Mouse (Mus musculus): Measurements from ENCODE around the gene Slc7a7.

DNA sequence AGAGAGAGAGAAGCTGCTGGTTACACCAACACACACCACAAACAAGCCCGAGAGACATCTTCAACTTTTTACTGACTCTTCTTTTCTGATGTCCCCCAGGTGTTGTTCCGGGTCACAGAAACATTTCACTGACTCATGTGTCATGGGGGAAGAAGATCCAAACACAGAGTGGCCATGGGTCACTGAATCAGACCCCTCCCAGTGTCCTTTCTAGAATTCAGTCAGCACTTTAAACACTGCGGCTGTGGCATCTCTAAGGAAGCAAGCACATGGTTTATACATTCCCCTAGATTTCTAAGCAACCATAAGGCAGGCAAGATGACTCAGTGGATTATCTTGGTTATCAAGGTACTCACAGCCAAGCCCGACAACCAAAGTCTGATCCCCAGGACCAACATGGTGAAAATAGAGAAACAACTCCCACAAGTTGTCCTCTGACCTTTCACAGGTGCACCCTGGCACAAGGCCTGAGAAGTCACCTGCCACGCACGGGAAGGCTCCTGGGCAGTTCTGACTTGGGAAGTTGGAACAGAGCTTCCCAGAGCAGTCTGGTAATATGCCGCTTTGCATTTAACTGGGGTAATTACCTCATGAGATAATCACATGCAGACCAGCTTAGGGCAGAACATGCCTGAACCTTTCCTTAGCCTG, 31.5 kb downstream of the Slc7a7 start:
- TF ChIP-seq CTCF (IDR thresholded peaks at IDR 0.05; ENCODE audit: extremely low read depth, insufficient read length, insufficient replicate concordance, low read depth, low read length) (no peak), POLR2A (IDR thresholded peaks at IDR 0.05; ENCODE audit: low read depth, low read length) (no peak)

All from small intestine, adult 2 months (tissue).